21 mouse cellular contexts compared by ENCODE assay signal in genomic region chr10:22820841-22821240, GRCm38 (mm10). TPM values are rescaled to one million over a fixed set of nuclear protein-coding genes. Genes with fewer than 3 reads are reported as not detected.
DNase-seq lines count a peak whose midpoint lies in the region; ATAC-seq and TF ChIP-seq lines count a peak whose summit lies in the region.
"Had no signal": no experiment of that assay in that cellular context is flagged by ENCODE, and none has a peak within 500 bp of the region (broad histone marks: within the 10 kb centered on the region; RNA-seq: fewer than 3 reads in every experiment).

No protein-coding gene starts in this region.

- peaks cover 1 to 9% of the 10 kb centered on the region in 2 experiments; a peak in 3 of 4 replicates for H3K4me1 ChIP-seq in heart, embryonic 14.5 days (ENCODE audit: control insufficient read depth in 2 of 2, insufficient read depth in 2 of 2, low read length in 2 of 2)
- peaks cover 16% of the 10 kb centered on the region for H3K4me1 ChIP-seq in heart, embryonic 10.5 days
- H3K4me1 ChIP-seq in liver, adult 2 months (ENCODE audit: control insufficient read depth, insufficient read depth, low read length): no peaks in the 10 kb centered on the region
- no peaks in the 10 kb centered on the region; the same call in 1 of the 2 replicates for H3K4me1 ChIP-seq in liver, embryonic 11.5 days (replicated peaks; ENCODE audit: control insufficient read depth, insufficient read depth, low read length)
- H3K4me1 ChIP-seq in embryonic facial prominence, embryonic 10.5 days: peaks cover 19% of the 10 kb centered on the region
- peaks cover 20% of the 10 kb centered on the region; the same call in 1 of the 2 replicates for H3K4me1 ChIP-seq in stomach, embryonic 14.5 days (ENCODE audit: control insufficient read depth, insufficient read depth, low read length)
- H3K4me1 ChIP-seq: embryonic facial prominence, embryonic 12.5 days; hindbrain, embryonic 15.5 days had no signal

- no peak for DNase-seq in heart, embryonic 10.5 days (ENCODE audit: low spot score)
- no peak for DNase-seq in liver, adult 2 months (ENCODE audit: extremely low read depth, low read depth, low spot score)
- no peak for DNase-seq in liver, embryonic 11.5 days (ENCODE audit: low spot score)
- peak; percentile 18 for DNase-seq in embryonic facial prominence, embryonic 10.5 days (ENCODE audit: low spot score)
- DNase-seq in gastrocnemius, postnatal 4 days (ENCODE audit: low spot score in 2 of 2): no peak
- DNase-seq: adrenal gland, adult 8-10 months; cerebellum, adult 18-20 months; cerebellum, postnatal 36 days; kidney, postnatal 36 days; layer of hippocampus, postnatal 36 days; liver; lung, postnatal 36 days; thymus, postnatal 4 days had no signal

- H3K79me2 ChIP-seq in liver, adult 2 months (ENCODE audit: control insufficient read depth, insufficient read depth, low read length): no peaks in the 10 kb centered on the region

- H3K36me3 ChIP-seq in heart, embryonic 14.5 days (ENCODE audit: control insufficient read depth, insufficient read depth, low read length): no peaks in the 10 kb centered on the region
- no peaks in the 10 kb centered on the region for H3K36me3 ChIP-seq in heart, embryonic 10.5 days
- no peaks in the 10 kb centered on the region for H3K36me3 ChIP-seq in liver, adult 2 months (ENCODE audit: control insufficient read depth, insufficient read depth, low read length)
- no peaks in the 10 kb centered on the region for H3K36me3 ChIP-seq in liver, embryonic 11.5 days (ENCODE audit: control insufficient read depth, insufficient read depth, low read length)
- H3K36me3 ChIP-seq in embryonic facial prominence, embryonic 10.5 days (replicated peaks): no peaks in the 10 kb centered on the region
- no peaks in the 10 kb centered on the region for H3K36me3 ChIP-seq in stomach, embryonic 14.5 days (ENCODE audit: control insufficient read depth, insufficient read depth, low read length)
- H3K36me3 ChIP-seq: embryonic facial prominence, embryonic 12.5 days; forebrain, embryonic 15.5 days; hindbrain, embryonic 15.5 days; neural tube, embryonic 12.5 days had no signal

- H3K27me3 ChIP-seq in heart, embryonic 14.5 days (ENCODE audit: control insufficient read depth, insufficient read depth, low read length): peaks cover 60% of the 10 kb centered on the region
- H3K27me3 ChIP-seq in heart, embryonic 10.5 days (ENCODE audit: insufficient read depth, poor library complexity, severe bottlenecking): peaks cover 66% of the 10 kb centered on the region
- peaks cover 22% of the 10 kb centered on the region for H3K27me3 ChIP-seq in liver, adult 2 months (ENCODE audit: control insufficient read depth, insufficient read depth, low read length)
- H3K27me3 ChIP-seq in liver, embryonic 11.5 days (replicated peaks; ENCODE audit: control insufficient read depth, insufficient read depth, low read length): peaks cover 65% of the 10 kb centered on the region
- H3K27me3 ChIP-seq in embryonic facial prominence, embryonic 10.5 days (replicated peaks; ENCODE audit: low read depth, poor library complexity, severe bottlenecking): peaks cover 98% of the 10 kb centered on the region
- H3K27me3 ChIP-seq in stomach, embryonic 14.5 days (ENCODE audit: control insufficient read depth, insufficient read depth, low read length): no peaks in the 10 kb centered on the region

- no peak for TF ChIP-seq POLR2A in liver, adult 2 months (IDR thresholded peaks at IDR 0.05; ENCODE audit: extremely low read depth, insufficient read depth, low read length)

- 0 out of 2 replicates have a peak overlapping the region, but pooled peaks have one; percentile 60 for H3K4me2 ChIP-seq in heart, embryonic 14.5 days (ENCODE audit: low read length)
- no peak overlapping the region for H3K4me2 ChIP-seq in liver, embryonic 11.5 days
- H3K4me2 ChIP-seq in stomach, embryonic 14.5 days (replicated peaks; ENCODE audit: low read depth, low read length): peak overlapping the region; percentile 38
- H3K4me2 ChIP-seq: embryonic facial prominence, embryonic 12.5 days; forebrain, embryonic 15.5 days; hindbrain, embryonic 15.5 days; neural tube, embryonic 12.5 days had no signal

- no peak overlapping the region for H3K9ac ChIP-seq in heart, embryonic 14.5 days (ENCODE audit: low read length)
- H3K9ac ChIP-seq in liver, adult 2 months (ENCODE audit: low read depth, low read length): no peak overlapping the region
- H3K9ac ChIP-seq in liver, embryonic 11.5 days (ENCODE audit: low read depth, low read length): no peak overlapping the region
- H3K9ac ChIP-seq in stomach, embryonic 14.5 days (replicated peaks; ENCODE audit: low read depth, low read length): peak overlapping the region; percentile 99; the same call in 1 of the 2 replicates
- H3K9ac ChIP-seq: embryonic facial prominence, embryonic 12.5 days; forebrain, embryonic 15.5 days; hindbrain, embryonic 15.5 days; neural tube, embryonic 12.5 days had no signal

- no peaks in the 10 kb centered on the region for H3K9me3 ChIP-seq in heart, embryonic 14.5 days (ENCODE audit: control insufficient read depth, low read length)
- H3K9me3 ChIP-seq in heart, embryonic 10.5 days: no peaks in the 10 kb centered on the region
- H3K9me3 ChIP-seq in liver, embryonic 11.5 days (ENCODE audit: control insufficient read depth, low read length): no peaks in the 10 kb centered on the region
- H3K9me3 ChIP-seq in embryonic facial prominence, embryonic 10.5 days: no peaks in the 10 kb centered on the region
- H3K9me3 ChIP-seq in stomach, embryonic 14.5 days (ENCODE audit: control insufficient read depth, low read depth, low read length): no peaks in the 10 kb centered on the region
- H3K9me3 ChIP-seq: embryonic facial prominence, embryonic 12.5 days; forebrain, embryonic 15.5 days; hindbrain, embryonic 15.5 days; neural tube, embryonic 12.5 days had no signal

- TF ChIP-seq CTCF in liver, adult 2 months (IDR thresholded peaks at IDR 0.05; ENCODE audit: low read depth, low read length): no peak

- no peak for ATAC-seq in heart, embryonic 14.5 days (ENCODE audit: insufficient number of reproducible peaks, insufficient read depth, low FRiP score, low read depth)
- ATAC-seq in liver, embryonic 11.5 days (replicated peaks; ENCODE audit: low FRiP score): no peak
- no peak for ATAC-seq in stomach, embryonic 14.5 days (ENCODE audit: insufficient number of reproducible peaks, insufficient read depth, low FRiP score, low read depth)
- ATAC-seq: forebrain, embryonic 15.5 days had no signal

- WGBS in heart, embryonic 14.5 days: 53% methylated on average over 2 of the region's 2 CpGs
- 38% methylated on average over 2 of the region's 2 CpGs for WGBS in heart, embryonic 10.5 days
- WGBS in liver, adult 2 months: 31% methylated on average over 2 of the region's 2 CpGs
- 35% methylated on average over 2 of the region's 2 CpGs for WGBS in liver, embryonic 11.5 days
- 4% methylated on average over 2 of the region's 2 CpGs for WGBS in embryonic facial prominence, embryonic 10.5 days
- WGBS in stomach, embryonic 14.5 days: 33% methylated on average over 2 of the region's 2 CpGs

- H3K27ac ChIP-seq in heart, embryonic 14.5 days (replicated peaks in 1 of 2; ENCODE audit: control insufficient read depth in 1 of 2, insufficient read depth in 1 of 2, low read depth in 2 of 2, low read length in 2 of 2): 0 out of 4 replicates have a peak overlapping the region, but pooled peaks of 1 of the 2 experiments have one; percentile 31
- no peak overlapping the region for H3K27ac ChIP-seq in heart, embryonic 10.5 days
- H3K27ac ChIP-seq in liver, adult 2 months (replicated peaks; ENCODE audit: insufficient read depth, low read depth, low read length): 0 out of 2 replicates have a peak overlapping the region, but pooled peaks have one; percentile 6
- H3K27ac ChIP-seq in liver, embryonic 11.5 days (ENCODE audit: low read depth, low read length): no peak overlapping the region
- H3K27ac ChIP-seq in embryonic facial prominence, embryonic 10.5 days (replicated peaks): no peak overlapping the region
- H3K27ac ChIP-seq in stomach, embryonic 14.5 days (ENCODE audit: low read length): peak overlapping the region; percentile 99
- H3K27ac ChIP-seq: embryonic facial prominence, embryonic 12.5 days; forebrain, embryonic 15.5 days; hindbrain, embryonic 15.5 days; neural tube, embryonic 12.5 days had no signal

- no peak overlapping the region for H3K4me3 ChIP-seq in heart, embryonic 14.5 days (ENCODE audit: control insufficient read depth in 1 of 2, insufficient read depth in 1 of 2, low read depth in 1 of 2, low read length in 2 of 2)
- no peak overlapping the region for H3K4me3 ChIP-seq in heart, embryonic 10.5 days
- H3K4me3 ChIP-seq in liver, adult 2 months (ENCODE audit: insufficient read depth, low read depth, low read length): no peak overlapping the region
- H3K4me3 ChIP-seq in liver, embryonic 11.5 days (ENCODE audit: low read depth, low read length): no peak overlapping the region
- no peak overlapping the region for H3K4me3 ChIP-seq in embryonic facial prominence, embryonic 10.5 days
- peak overlapping the region; percentile 74 for H3K4me3 ChIP-seq in stomach, embryonic 14.5 days (ENCODE audit: low read depth, low read length)
- H3K4me3 ChIP-seq: embryonic facial prominence, embryonic 12.5 days; forebrain, embryonic 15.5 days; hindbrain, embryonic 15.5 days; neural tube, embryonic 12.5 days had no signal

RNA-seq across cellular contexts. Expression of gene Tcf21, which starts 0.9 kb away (rescaled TPM):
- polyA plus RNA-seq in heart, embryonic 14.5 days (2014; fragmentation: Nextera tagmentation; extraction: Ambion mirVana): 65.2 and 71.6 TPM in 2 replicates
- polyA plus RNA-seq in heart, embryonic 10.5 days (2016; fragmentation: Nextera tagmentation; extraction: Ambion mirVana): 64.0 and 75.4 TPM in 2 replicates
- total RNA-seq in liver, adult 2 months (2014; rRNA removed): 2.7 and 4.7 TPM in 2 replicates
- polyA plus RNA-seq in liver, adult 2 months (2012; rRNA removed): 11.6 and 13.6 TPM in 2 replicates
- polyA plus RNA-seq in liver, embryonic 11.5 days (2014; fragmentation: Nextera tagmentation; extraction: Ambion mirVana): 21.9 and 25.1 TPM in 2 replicates
- 4.8 and 5.0 TPM in 2 replicates for polyA plus RNA-seq in embryonic facial prominence, embryonic 10.5 days (2016; fragmentation: Nextera tagmentation; extraction: Ambion mirVana)
- 366 and 410 TPM in 2 replicates for polyA plus RNA-seq in stomach, embryonic 14.5 days (2014; fragmentation: Nextera tagmentation; extraction: Ambion mirVana)
- total RNA-seq in gastrocnemius, postnatal 4 days (2021): under 1 TPM; 0.20 to 0.29 TPM
- total RNA-seq: layer of hippocampus, postnatal 36 days; left cerebral cortex, postnatal 36 days; monocyte, adult 5-6 weeks had no signal

Comparison
In these comparisons a context has a peak if more than half of its experiments do, and no peak if none do; other contexts are left out.
1. H3K27ac ChIP-seq: peak in liver, adult 2 months (single experiment) and stomach, embryonic 14.5 days (single experiment); none in heart, embryonic 10.5 days (single experiment), liver, embryonic 11.5 days (single experiment) and embryonic facial prominence, embryonic 10.5 days (single experiment).